Mouse (Mus musculus): Measurements from ENCODE around the gene Lyrm9.

DNA sequence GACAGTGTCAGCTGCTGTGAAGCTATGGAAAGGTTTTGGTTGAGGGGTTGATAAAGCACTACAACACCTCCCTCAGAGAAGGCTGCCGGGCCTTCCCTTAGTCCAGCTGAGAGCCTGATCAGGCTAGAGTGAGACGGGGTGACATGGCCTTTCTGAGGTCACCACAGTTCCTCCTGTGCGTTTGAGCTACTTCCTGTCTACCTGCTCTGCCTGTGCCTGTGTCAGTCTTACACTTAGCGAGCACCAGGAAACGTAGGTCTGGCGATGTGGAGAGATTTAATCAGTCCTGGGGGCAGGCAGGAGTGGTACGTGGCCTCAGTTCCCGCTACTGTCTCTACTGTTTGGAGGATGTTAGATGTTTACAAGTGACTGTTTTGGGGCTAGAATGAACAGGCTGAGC is 3.8 kb downstream of the Lyrm9 start:
- TF ChIP-seq CTCF (IDR thresholded peaks at IDR 0.05; ENCODE audit: extremely low read depth, insufficient read depth, insufficient read length, insufficient replicate concordance): no peak
- TF ChIP-seq POLR2A (IDR thresholded peaks at IDR 0.05; ENCODE audit: low read depth, low read length): no peak

All from spleen, adult 2 months (tissue).